Mouse (Mus musculus): ENCODE results near the gene Mtrf1.

DNA sequence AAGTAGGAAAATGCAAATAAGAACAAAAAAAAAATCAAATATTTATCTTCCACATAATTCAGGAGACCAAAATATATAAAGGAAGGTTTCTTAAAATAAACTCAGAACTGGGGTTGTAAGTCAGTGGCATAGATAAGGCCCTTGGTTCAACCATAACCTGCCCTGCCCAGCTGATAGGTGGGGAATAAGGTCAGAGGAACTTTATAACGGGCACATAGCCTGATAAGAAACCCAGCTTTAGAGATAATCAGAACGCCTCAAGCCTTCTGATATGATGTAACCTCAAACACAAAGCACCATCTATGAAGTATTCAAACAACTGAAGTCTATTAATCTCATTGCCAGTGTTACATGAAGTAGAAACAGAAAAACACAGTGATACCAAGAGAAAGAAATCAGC lies 39.5 kb upstream of the Mtrf1 start:
- no peak for TF ChIP-seq CTCF (IDR thresholded peaks at IDR 0.05; ENCODE audit: extremely low read depth, insufficient read length, insufficient replicate concordance, low read depth, low read length)
- TF ChIP-seq POLR2A (IDR thresholded peaks at IDR 0.05; ENCODE audit: low read depth, low read length) = no peak

Data from small intestine, adult 2 months (tissue).